ENCODE assay signal across 9 mouse cellular contexts in the genomic region with DNA sequence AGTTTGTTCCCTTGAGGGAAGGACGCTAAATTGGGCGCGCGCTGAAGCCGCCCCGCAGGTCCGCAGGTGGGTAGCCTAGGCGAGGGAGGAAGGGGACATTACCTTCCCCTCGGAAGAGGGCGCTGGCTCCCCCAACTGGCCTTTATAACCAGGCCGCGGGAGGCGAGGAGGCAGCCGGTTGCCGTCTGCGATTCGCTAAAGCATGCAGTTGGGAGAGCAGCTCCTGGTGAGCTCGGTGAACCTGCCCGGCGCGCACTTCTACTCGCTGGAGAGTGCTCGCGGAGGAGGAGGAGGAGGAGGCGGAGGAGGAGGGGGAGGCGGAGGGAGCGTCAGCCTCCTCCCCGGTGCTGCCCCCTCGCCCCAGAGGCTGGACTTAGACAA. TPM values are rescaled to one million over a fixed set of nuclear protein-coding genes. Genes with fewer than 3 reads are reported as not detected.
A peak's percentile ranks its signal among the peaks of the same experiment; 100 is the strongest.
DNase-seq lines count a peak whose midpoint lies in the region; ATAC-seq lines count a peak whose summit lies in the region.
"Had no signal": no experiment of that assay in that cellular context is flagged by ENCODE, and none has a peak within 500 bp of the region (broad histone marks: within the 10 kb centered on the region; RNA-seq: fewer than 3 reads in every experiment).

No protein-coding gene starts in this region.

- H3K4me3 ChIP-seq in heart, embryonic 14.5 days (ENCODE audit: control insufficient read depth in 1 of 2, insufficient read depth in 1 of 2, low read depth in 1 of 2, low read length in 2 of 2), result peak overlapping the region; percentile 44 to 47
- H3K4me3 ChIP-seq in forebrain, embryonic 13.5 days, result peak overlapping the region; percentile 56
- H3K4me3 ChIP-seq in midbrain, embryonic 14.5 days (replicated peaks; ENCODE audit: low read depth, low read length), result peak overlapping the region; percentile 30

- H3K36me3 ChIP-seq in heart, embryonic 14.5 days (ENCODE audit: control insufficient read depth, insufficient read depth, low read length), result no peaks in the 10 kb centered on the region
- H3K36me3 ChIP-seq in forebrain, embryonic 13.5 days (ENCODE audit: poor library complexity, severe bottlenecking), result no peaks in the 10 kb centered on the region
- no peaks in the 10 kb centered on the region for H3K36me3 ChIP-seq in midbrain, embryonic 14.5 days (ENCODE audit: control insufficient read depth, insufficient read depth, low read length)

- H3K9me3 ChIP-seq in heart, embryonic 14.5 days (ENCODE audit: control insufficient read depth, low read length), result no peaks in the 10 kb centered on the region
- H3K9me3 ChIP-seq in forebrain, embryonic 13.5 days (replicated peaks), result no peaks in the 10 kb centered on the region
- H3K9me3 ChIP-seq in midbrain, embryonic 14.5 days (ENCODE audit: control insufficient read depth, low read length), result no peaks in the 10 kb centered on the region

- WGBS in heart, embryonic 14.5 days, result 0% methylated on average over 26 of the region's 29 CpGs
- whole genome bisulfite sequencing in forebrain, embryonic 13.5 days, result 0% methylated on average over 18 of the region's 29 CpGs
- 0% methylated on average over 22 of the region's 29 CpGs for WGBS in midbrain, embryonic 14.5 days

- DNase-seq in heart, adult 8-10 months (ENCODE audit: low spot score), result no peak
- peak; percentile 61 for DNase-seq in brain, adult 2 months (ENCODE audit: low read depth, low spot score)
- DNase-seq in kidney, postnatal 14 days, result peak; percentile 31
- peak; percentile 48 for DNase-seq in midbrain, embryonic 14.5 days
- DNase-seq in layer of hippocampus, postnatal 14 days (ENCODE audit: low spot score in 2 of 2), result no peak
- DNase-seq in right cerebral cortex, postnatal 4 days, result no peak

- H3K27ac ChIP-seq in heart, embryonic 14.5 days (replicated peaks in 1 of 2; ENCODE audit: control insufficient read depth in 1 of 2, insufficient read depth in 1 of 2, low read depth in 2 of 2, low read length in 2 of 2), result no peak overlapping the region
- peak overlapping the region; percentile 74 for H3K27ac ChIP-seq in forebrain, embryonic 13.5 days
- H3K27ac ChIP-seq in midbrain, embryonic 14.5 days (replicated peaks; ENCODE audit: low read depth, low read length), result no peak overlapping the region

- H3K9ac ChIP-seq in heart, embryonic 14.5 days (ENCODE audit: low read length), result peak overlapping the region; percentile 39; the same call in 1 of the 2 replicates
- H3K9ac ChIP-seq in forebrain, embryonic 13.5 days, result peak overlapping the region; percentile 73
- H3K9ac ChIP-seq in midbrain, embryonic 14.5 days (replicated peaks; ENCODE audit: low read length), result no peak overlapping the region

- peaks cover 7 to 25% of the 10 kb centered on the region in 2 experiments; a peak in 3 of 4 replicates for H3K4me1 ChIP-seq in heart, embryonic 14.5 days (ENCODE audit: control insufficient read depth in 2 of 2, insufficient read depth in 2 of 2, low read length in 2 of 2)
- peaks cover 41% of the 10 kb centered on the region for H3K4me1 ChIP-seq in forebrain, embryonic 13.5 days
- peaks cover 17% of the 10 kb centered on the region; the same call in 1 of the 2 replicates for H3K4me1 ChIP-seq in midbrain, embryonic 14.5 days (ENCODE audit: control insufficient read depth, insufficient read depth, low read length)

- peak overlapping the region; percentile 84 for H3K4me2 ChIP-seq in heart, embryonic 14.5 days (ENCODE audit: low read length)
- peak overlapping the region; percentile 68 for H3K4me2 ChIP-seq in forebrain, embryonic 13.5 days
- peak overlapping the region; percentile 52 for H3K4me2 ChIP-seq in midbrain, embryonic 14.5 days (ENCODE audit: low read length)

- ATAC-seq in heart, embryonic 14.5 days (ENCODE audit: insufficient number of reproducible peaks, insufficient read depth, low FRiP score, low read depth), result 0 out of 2 replicates have a peak, but pooled peaks have one; percentile 23
- ATAC-seq in forebrain, embryonic 13.5 days, result peak; percentile 25
- peak; percentile 34; the same call in 1 of the 2 replicates for ATAC-seq in midbrain, embryonic 14.5 days (ENCODE audit: low FRiP score, low TSS enrichment)

- peaks cover 80% of the 10 kb centered on the region for H3K27me3 ChIP-seq in heart, embryonic 14.5 days (ENCODE audit: control insufficient read depth, insufficient read depth, low read length)
- peaks cover 85% of the 10 kb centered on the region for H3K27me3 ChIP-seq in forebrain, embryonic 13.5 days
- H3K27me3 ChIP-seq in midbrain, embryonic 14.5 days (ENCODE audit: control insufficient read depth, insufficient read depth, low read length), result peaks cover 85% of the 10 kb centered on the region

RNA-seq across cellular contexts. Expression of gene Eomes, which starts 0.4 kb away (rescaled TPM):
- polyA plus RNA-seq in heart, embryonic 14.5 days (2014; fragmentation: Nextera tagmentation; extraction: Ambion mirVana), result not detected in 2 replicates
- total RNA-seq in heart, adult 8-10 months (2022), result under 1 TPM in 1 of 4 experiments, not detected in 3; 0.06 TPM
- 24.4 and 30.7 TPM in 2 replicates for polyA plus RNA-seq in forebrain, embryonic 13.5 days (2015; fragmentation: Nextera tagmentation; extraction: Ambion mirVana)
- polyA plus RNA-seq in midbrain, embryonic 14.5 days (2014; fragmentation: Nextera tagmentation; extraction: Ambion mirVana), result 1.6 and 1.9 TPM in 2 replicates
- total RNA-seq in layer of hippocampus, postnatal 14 days (2021), result 1 to 10 TPM; 3.1 to 3.5 TPM
- total RNA-seq: MEL had no signal

RNA-seq across cellular contexts. Expression of gene Golga4, which starts 27.6 kb away (rescaled TPM):
- polyA plus RNA-seq in heart, embryonic 14.5 days (2014; fragmentation: Nextera tagmentation; extraction: Ambion mirVana), result 61.0 and 64.0 TPM in 2 replicates
- 100 to 1,000 TPM; 361 to 439 (median 426) TPM for total RNA-seq in heart, adult 8-10 months (2022)
- polyA plus RNA-seq in forebrain, embryonic 13.5 days (2015; fragmentation: Nextera tagmentation; extraction: Ambion mirVana), result 54.3 and 56.1 TPM in 2 replicates
- polyA plus RNA-seq in midbrain, embryonic 14.5 days (2014; fragmentation: Nextera tagmentation; extraction: Ambion mirVana), result 47.8 and 53.3 TPM in 2 replicates
- 10 to 100 TPM; 75.6 to 80.6 TPM for total RNA-seq in layer of hippocampus, postnatal 14 days (2021)

Comparison
In these comparisons a context has a peak if more than half of its experiments do, and no peak if none do; other contexts are left out.
1. DNase-seq: peak in brain, adult 2 months (single experiment), kidney, postnatal 14 days (single experiment) and midbrain, embryonic 14.5 days (single experiment); none in heart, adult 8-10 months (single experiment), layer of hippocampus, postnatal 14 days (0 of 2) and right cerebral cortex, postnatal 4 days (single experiment).
2. Peak in every context shown above with its lines, with median percentiles within 50 percentile points of each other: ATAC-seq, H3K4me2 ChIP-seq and H3K4me3 ChIP-seq.